Mouse (Mus musculus) embryonic fibroblast, embryonic 13.5 days (primary cell): ENCODE data around the gene Wwox.

Source experiments
- CTCF ChIP-seq: IDR thresholded peaks from 2 replicates; pipeline ENCODE4 v1.5.1; 2011; ENCODE audit warnings: mild to moderate bottlenecking, control low read depth, low read length, moderate library complexity, borderline replicate concordance; ENCODE audit not compliant: insufficient read depth
- POLR2A ChIP-seq: IDR thresholded peaks from 2 replicates; pipeline ENCODE4 v1.6.1; 2011; ENCODE audit warnings: low read depth, mild to moderate bottlenecking, control low read depth, low read length, moderate library complexity

DNA sequence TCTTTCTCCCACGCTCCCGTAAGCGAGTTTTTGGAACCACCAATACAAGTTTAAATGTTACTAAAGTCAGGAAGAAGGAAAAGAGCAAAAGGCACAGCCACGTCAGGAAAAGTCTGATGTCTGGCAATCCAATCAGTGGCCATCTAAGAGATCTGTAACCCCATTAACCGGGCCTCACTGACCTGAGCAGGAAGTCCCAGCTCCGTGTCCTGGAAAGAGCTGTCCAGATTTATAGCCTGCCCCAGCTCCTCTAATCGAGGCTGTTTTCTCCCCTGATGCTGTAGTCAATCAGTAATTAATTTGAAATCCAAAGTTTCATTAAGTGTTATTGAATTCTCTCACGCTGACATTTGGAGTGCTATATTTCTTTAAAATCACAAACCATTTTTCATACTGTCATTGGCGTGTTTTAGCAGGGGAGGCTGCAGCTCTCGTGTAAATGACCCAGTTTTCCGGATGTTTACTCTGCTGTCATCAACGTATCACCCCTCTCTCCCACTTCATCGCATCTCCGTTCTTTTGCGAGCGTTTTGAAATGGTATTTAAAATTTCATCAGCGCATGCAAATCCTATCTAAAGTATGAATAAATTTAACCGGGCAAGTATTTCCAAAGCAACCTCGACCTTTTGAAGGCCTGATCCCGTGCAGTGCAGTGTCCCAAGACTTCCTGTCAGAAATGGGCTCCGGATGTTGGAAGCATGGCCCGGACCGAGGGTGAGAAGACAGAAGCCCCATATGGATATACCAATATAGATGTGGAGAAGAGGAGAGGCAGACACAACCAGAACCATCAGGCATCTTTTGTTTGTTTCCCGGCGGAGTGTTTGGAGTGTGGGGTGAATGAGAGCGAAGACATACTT lies 72.8 kb downstream of the Wwox start:
- no peak for TF ChIP-seq POLR2A
- TF ChIP-seq CTCF, result no peak
